Mouse (Mus musculus) small intestine, adult 2 months (tissue): Measurements from ENCODE around the gene Tln2. TPM values are rescaled to one million over a fixed set of nuclear protein-coding genes. Genes with fewer than 3 reads are reported as not detected.

ENCODE experiments used
- H3K27ac ChIP-seq: fragments of 200-500 bp; 2 replicates; pipeline ENCODE4 v1.5.1; 2012; ENCODE audit warnings: low read depth, low read length, control low read depth, inconsistent platforms; ENCODE audit not compliant: insufficient read depth
- H3K27me3 ChIP-seq: fragments of 200-500 bp; 2 replicates; pipeline ENCODE4 v1.6.1; 2012; ENCODE audit warnings: mild to moderate bottlenecking, moderate library complexity, low read length, inconsistent platforms; ENCODE audit not compliant: control insufficient read depth, insufficient read depth
- H3K36me3 ChIP-seq: fragments of 200-500 bp; 2 replicates; pipeline ENCODE4 v1.6.1; 2012; ENCODE audit warnings: mild to moderate bottlenecking, low read length, control low read depth, inconsistent platforms; ENCODE audit not compliant: control insufficient read depth, insufficient read depth
- H3K4me1 ChIP-seq: fragments of 200-500 bp; 2 replicates; pipeline ENCODE4 v1.6.1; 2012; ENCODE audit warnings: low read length, inconsistent platforms, mixed read lengths; ENCODE audit not compliant: control insufficient read depth, insufficient read depth, insufficient read length
- H3K4me3 ChIP-seq: fragments of 200-500 bp; 2 replicates; pipeline ENCODE4 v1.5.1; 2012; ENCODE audit warnings: low read depth, mild to moderate bottlenecking, control low read depth, inconsistent platforms, low read length, moderate library complexity
- CTCF ChIP-seq: fragments of 200-500 bp; IDR thresholded peaks from 2 replicates; pipeline ENCODE4 v1.5.1; 2012; ENCODE audit warnings: low read depth, mild to moderate bottlenecking, control low read depth, inconsistent platforms, low read length, moderate library complexity, mixed read lengths; ENCODE audit not compliant: insufficient replicate concordance, insufficient read length; ENCODE audit errors: extremely low read depth
- POLR2A ChIP-seq: fragments of 200-500 bp; IDR thresholded peaks from 2 replicates; pipeline ENCODE4 v1.6.1; 2012; ENCODE audit warnings: low read depth, mild to moderate bottlenecking, control low read depth, inconsistent platforms, low read length, moderate library complexity
- WGBS: fragments of 180-500 bp; shearing (Covaris S2); methylation state at CpG from one replicate; pipeline ENCODE4 v1.1.7; 2018; 5-methylcytosine and 5-hydroxymethylcytosine counted together
- polyA plus RNA-seq: library from polyadenylated mRNA; depleted of rRNA; stranded (reverse); fragments of >200 nt; gene quantifications from 2 replicates; pipeline ENCODE4 v1.2.3, GENCODE M21; 2012

Gene Tln2
- polyA plus RNA-seq, 1 experiment: 4.8 TPM

- Histone ChIP-seq H3K4me3 (no peak overlapping the region), H3K27me3 (no peaks in the 10 kb centered on the region), H3K36me3 (no peaks in the 10 kb centered on the region), H3K27ac (no peak overlapping the region), H3K4me1 (no peaks in the 10 kb centered on the region)
- TF ChIP-seq POLR2A (no peak), CTCF (no peak)
- WGBS: 84% methylated on average over 1 of the region's 1 CpGs
Measured at GRCm38 (mm10) chr9:67579541-67579940, 20.0 kb upstream of the Tln2 start.

- Histone ChIP-seq H3K4me1 (no peaks in the 10 kb centered on the region), H3K27me3 (no peaks in the 10 kb centered on the region), H3K36me3 (no peaks in the 10 kb centered on the region), H3K27ac (no peak overlapping the region), H3K4me3 (no peak overlapping the region)
- TF ChIP-seq CTCF: no peak
- no peak for TF ChIP-seq POLR2A
- WGBS: 66% methylated on average over 7 of the region's 7 CpGs
Measured at GRCm38 (mm10) chr9:67574721-67575248, 15.3 kb upstream of the Tln2 start.

GRCm38 (mm10) chr9:67573683-67573979 lies 14.1 kb upstream of the Tln2 start:
- Histone ChIP-seq H3K27ac (no peak overlapping the region), H3K4me3 (no peak overlapping the region), H3K4me1 (no peaks in the 10 kb centered on the region), H3K36me3 (no peaks in the 10 kb centered on the region), H3K27me3 (no peaks in the 10 kb centered on the region)
- TF ChIP-seq POLR2A (no peak), CTCF (no peak)
- WGBS: 81% methylated on average over 3 of the region's 3 CpGs

GRCm38 (mm10) chr9:67572790-67573682 lies 13.5 kb upstream of the Tln2 start:
- Histone ChIP-seq H3K36me3 (no peaks in the 10 kb centered on the region), H3K4me1 (no peaks in the 10 kb centered on the region), H3K4me3 (no peak overlapping the region), H3K27ac (no peak overlapping the region), H3K27me3 (no peaks in the 10 kb centered on the region)
- no peak for TF ChIP-seq CTCF
- 72% methylated on average over 10 of the region's 10 CpGs for WGBS

- H3K4me3 ChIP-seq: no peak overlapping the region
- no peaks in the 10 kb centered on the region for H3K27me3 ChIP-seq
- H3K36me3 ChIP-seq: no peaks in the 10 kb centered on the region
- TF ChIP-seq CTCF (no peak), POLR2A (no peak)
- no peak overlapping the region for H3K27ac ChIP-seq
- WGBS: 75% methylated on average over 6 of the region's 6 CpGs
- no peaks in the 10 kb centered on the region for H3K4me1 ChIP-seq
Measured at GRCm38 (mm10) chr9:67565801-67566258, 6.3 kb upstream of the Tln2 start.

GRCm38 (mm10) chr9:67549811-67550501 lies 9.5 kb downstream of the Tln2 start:
- Histone ChIP-seq H3K4me1 (no peaks in the 10 kb centered on the region), H3K36me3 (no peaks in the 10 kb centered on the region), H3K4me3 (no peak overlapping the region), H3K27me3 (no peaks in the 10 kb centered on the region), H3K27ac (no peak overlapping the region)
- 96% methylated on average over 8 of the region's 8 CpGs for WGBS
- no peak for TF ChIP-seq CTCF
- no peak for TF ChIP-seq POLR2A

- H3K27ac ChIP-seq: no peak overlapping the region
- WGBS: 37% methylated on average over 4 of the region's 4 CpGs
- H3K27me3 ChIP-seq: no peaks in the 10 kb centered on the region
- H3K4me1 ChIP-seq: no peaks in the 10 kb centered on the region
- no peaks in the 10 kb centered on the region for H3K36me3 ChIP-seq
- TF ChIP-seq CTCF (no peak), POLR2A (no peak)
- no peak overlapping the region for H3K4me3 ChIP-seq
Measured at GRCm38 (mm10) chr9:67549332-67549731, 10.2 kb downstream of the Tln2 start.
